Comparison of ENCODE assay signal across 8 mouse cellular contexts in genomic region chr10:78470582-78471313, GRCm38 (mm10). TPM values are rescaled to one million over a fixed set of nuclear protein-coding genes. Genes with fewer than 3 reads are reported as not detected.
DNase-seq lines count a peak whose midpoint lies in the region; ATAC-seq and TF ChIP-seq lines count a peak whose summit lies in the region.

No protein-coding gene starts in this region.

- peaks cover 8% of the 10 kb centered on the region; the same call in 1 of the 2 replicates for H3K4me1 ChIP-seq in kidney, embryonic 15.5 days
- H3K4me1 ChIP-seq in forebrain, embryonic 14.5 days (ENCODE audit: control insufficient read depth, insufficient read depth, low read length), result no peaks in the 10 kb centered on the region; the same call in 1 of the 2 replicates
- 0 out of 2 replicates have a peak, but pooled peaks cover 2% of the 10 kb centered on the region for H3K4me1 ChIP-seq in limb, embryonic 14.5 days (ENCODE audit: control insufficient read depth, insufficient read depth, low read length)

- H3K4me2 ChIP-seq in kidney, embryonic 15.5 days, result peak overlapping the region; percentile 30; the same call in 1 of the 2 replicates
- peak overlapping the region; percentile 23; the same call in 1 of the 2 replicates for H3K4me2 ChIP-seq in forebrain, embryonic 14.5 days (ENCODE audit: low read length)
- H3K4me2 ChIP-seq in limb, embryonic 14.5 days (replicated peaks; ENCODE audit: low read depth, low read length, severe bottlenecking), result peak overlapping the region; percentile 5; the same call in 1 of the 2 replicates

- peak overlapping the region; percentile 66 for H3K27ac ChIP-seq in kidney, embryonic 15.5 days
- no peak overlapping the region for H3K27ac ChIP-seq in forebrain, embryonic 14.5 days (ENCODE audit: low read depth, low read length)
- 0 out of 2 replicates have a peak overlapping the region, but pooled peaks have one; percentile 13 for H3K27ac ChIP-seq in limb, embryonic 14.5 days (replicated peaks; ENCODE audit: low read depth, low read length)

- H3K9me3 ChIP-seq in kidney, embryonic 15.5 days (replicated peaks), result no peaks in the 10 kb centered on the region
- no peaks in the 10 kb centered on the region for H3K9me3 ChIP-seq in forebrain, embryonic 14.5 days (replicated peaks; ENCODE audit: control insufficient read depth, low read length)
- no peaks in the 10 kb centered on the region for H3K9me3 ChIP-seq in limb, embryonic 14.5 days (ENCODE audit: control insufficient read depth, low read length)

- 42% methylated on average over 15 of the region's 15 CpGs for WGBS in kidney, embryonic 15.5 days
- WGBS in forebrain, embryonic 14.5 days, result 25% methylated on average over 15 of the region's 15 CpGs
- WGBS in limb, embryonic 14.5 days, result 54% methylated on average over 15 of the region's 15 CpGs

- no peak for ATAC-seq in kidney, embryonic 15.5 days (replicated peaks; ENCODE audit: low FRiP score)
- ATAC-seq in forebrain, embryonic 14.5 days, result peak; percentile 20; the same call in 1 of the 2 replicates
- ATAC-seq in limb, embryonic 14.5 days (ENCODE audit: low FRiP score, low read depth), result no peak

- H3K9ac ChIP-seq in kidney, embryonic 15.5 days, result no peak overlapping the region
- H3K9ac ChIP-seq in forebrain, embryonic 14.5 days (ENCODE audit: low read length), result peak overlapping the region; percentile 8; the same call in 1 of the 2 replicates
- no peak overlapping the region for H3K9ac ChIP-seq in limb, embryonic 14.5 days (ENCODE audit: low read depth, low read length, severe bottlenecking)

- DNase-seq in kidney, adult 8-10 months, result no peak
- DNase-seq in adipocyte (ENCODE audit: low spot score), result peak; percentile 30
- peak; percentile 17 for DNase-seq in forebrain, embryonic 14.5 days (ENCODE audit: low spot score)
- no peak for DNase-seq in limb, embryonic 14.5 days (ENCODE audit: low spot score)
- DNase-seq in layer of hippocampus, adult 9-11 months, result no peak
- DNase-seq in ovary, postnatal 36 days (ENCODE audit: low spot score), result no peak
- no peak for DNase-seq in urinary bladder, postnatal 36 days (ENCODE audit: low spot score in 2 of 2)

- H3K36me3 ChIP-seq in kidney, embryonic 15.5 days, result no peaks in the 10 kb centered on the region
- no peaks in the 10 kb centered on the region for H3K36me3 ChIP-seq in forebrain, embryonic 14.5 days (ENCODE audit: control insufficient read depth, insufficient read depth, low read length)
- H3K36me3 ChIP-seq in limb, embryonic 14.5 days (ENCODE audit: control insufficient read depth, insufficient read depth, low read length), result no peaks in the 10 kb centered on the region

- H3K27me3 ChIP-seq in kidney, embryonic 15.5 days, result no peaks in the 10 kb centered on the region
- no peaks in the 10 kb centered on the region for H3K27me3 ChIP-seq in forebrain, embryonic 14.5 days (replicated peaks; ENCODE audit: control insufficient read depth, insufficient read depth, low read length)
- no peaks in the 10 kb centered on the region for H3K27me3 ChIP-seq in limb, embryonic 14.5 days (ENCODE audit: control insufficient read depth, insufficient read depth, low read length)

- TF ChIP-seq POLR2A in limb, embryonic 14.5 days (IDR thresholded peaks at IDR 0.05; ENCODE audit: borderline replicate concordance, extremely low read depth, insufficient read depth, insufficient read length), result no peak

- no peak overlapping the region for H3K4me3 ChIP-seq in kidney, embryonic 15.5 days (replicated peaks)
- H3K4me3 ChIP-seq in forebrain, embryonic 14.5 days (ENCODE audit: low read depth, low read length), result no peak overlapping the region
- H3K4me3 ChIP-seq in limb, embryonic 14.5 days (replicated peaks; ENCODE audit: low read length), result no peak overlapping the region

RNA-seq across cellular contexts. Expression of gene Pdxk, which starts 6.0 kb away (rescaled TPM):
- polyA plus RNA-seq in kidney, embryonic 15.5 days (2015; fragmentation: Nextera tagmentation; extraction: Ambion mirVana), result 17.2 and 20.4 TPM in 2 replicates
- 8.1 and 9.2 TPM in 2 replicates for polyA plus RNA-seq in forebrain, embryonic 14.5 days (2014; fragmentation: Nextera tagmentation; extraction: Ambion mirVana)
- 9.8 and 11.2 TPM in 2 replicates for polyA plus RNA-seq in limb, embryonic 14.5 days (2012; rRNA removed)
- 8.8 and 8.9 TPM in 2 replicates for polyA plus RNA-seq in limb, embryonic 14.5 days (2014; fragmentation: Nextera tagmentation; extraction: Ambion mirVana)

RNA-seq across cellular contexts. Expression of gene Cstb, which starts 45.3 kb away (rescaled TPM):
- polyA plus RNA-seq in kidney, embryonic 15.5 days (2015; fragmentation: Nextera tagmentation; extraction: Ambion mirVana), result 182 and 209 TPM in 2 replicates
- 119 and 142 TPM in 2 replicates for polyA plus RNA-seq in forebrain, embryonic 14.5 days (2014; fragmentation: Nextera tagmentation; extraction: Ambion mirVana)
- polyA plus RNA-seq in limb, embryonic 14.5 days (2012; rRNA removed), result 126 and 157 TPM in 2 replicates
- polyA plus RNA-seq in limb, embryonic 14.5 days (2014; fragmentation: Nextera tagmentation; extraction: Ambion mirVana), result 303 and 338 TPM in 2 replicates

RNA-seq across cellular contexts. Expression of gene Olfr1358, which starts 46.5 kb away (rescaled TPM):
- polyA plus RNA-seq in kidney, embryonic 15.5 days (2015; fragmentation: Nextera tagmentation; extraction: Ambion mirVana), result not detected in 2 replicates
- not detected in 2 replicates for polyA plus RNA-seq in forebrain, embryonic 14.5 days (2014; fragmentation: Nextera tagmentation; extraction: Ambion mirVana)
- not detected in 2 replicates for polyA plus RNA-seq in limb, embryonic 14.5 days (2012; rRNA removed)
- polyA plus RNA-seq in limb, embryonic 14.5 days (2014; fragmentation: Nextera tagmentation; extraction: Ambion mirVana), result not detected in 2 replicates

RNA-seq across cellular contexts. Expression of gene Rrp1, which starts 57.9 kb away (rescaled TPM):
- 287 and 316 TPM in 2 replicates for polyA plus RNA-seq in kidney, embryonic 15.5 days (2015; fragmentation: Nextera tagmentation; extraction: Ambion mirVana)
- polyA plus RNA-seq in forebrain, embryonic 14.5 days (2014; fragmentation: Nextera tagmentation; extraction: Ambion mirVana), result 251 and 315 TPM in 2 replicates
- 159 and 279 TPM in 2 replicates for polyA plus RNA-seq in limb, embryonic 14.5 days (2012; rRNA removed)
- 224 and 245 TPM in 2 replicates for polyA plus RNA-seq in limb, embryonic 14.5 days (2014; fragmentation: Nextera tagmentation; extraction: Ambion mirVana)

Comparison
In these comparisons a context has a peak if more than half of its experiments do, and no peak if none do; other contexts are left out.
1. DNase-seq: peak in adipocyte (single experiment) and forebrain, embryonic 14.5 days (single experiment); none in kidney, adult 8-10 months (0 of 2), limb, embryonic 14.5 days (single experiment), layer of hippocampus, adult 9-11 months (single experiment), ovary, postnatal 36 days (single experiment) and urinary bladder, postnatal 36 days (0 of 2).
2. Peak in every context shown above with its lines, with median percentiles within 50 percentile points of each other: H3K4me2 ChIP-seq.